Mouse (Mus musculus): Measurements from ENCODE around the gene Daam1. TPM values are rescaled to one million over a fixed set of nuclear protein-coding genes. Genes with fewer than 3 reads are reported as not detected.
A peak's percentile ranks its signal among the peaks of the same experiment; 100 is the strongest.

Gene Daam1
- polyA plus RNA-seq, 1 experiment, result 26.2 TPM

GRCm38 (mm10) chr12:71886406-71886805 lies 55.5 kb downstream of the Daam1 start:
- no peak overlapping the region for H3K4me3 ChIP-seq (ENCODE audit: insufficient read depth, low read length)
- H3K4me1 ChIP-seq (ENCODE audit: control insufficient read depth, insufficient read depth, low read length), result peaks cover 7% of the 10 kb centered on the region
- H3K27ac ChIP-seq (ENCODE audit: insufficient read depth, low read length), result no peak overlapping the region
- TF ChIP-seq POLR2A (IDR thresholded peaks at IDR 0.05; ENCODE audit: extremely low read depth, insufficient read depth, low read length) (no peak), CTCF (IDR thresholded peaks at IDR 0.05; ENCODE audit: extremely low read depth, insufficient read depth, low read length) (no peak)

GRCm38 (mm10) chr12:71886941-71887340 lies 56.1 kb downstream of the Daam1 start:
- Histone ChIP-seq H3K4me3 (ENCODE audit: insufficient read depth, low read length) (no peak overlapping the region), H3K4me1 (ENCODE audit: control insufficient read depth, insufficient read depth, low read length) (peaks cover 6% of the 10 kb centered on the region), H3K27ac (ENCODE audit: insufficient read depth, low read length) (no peak overlapping the region)
- no peak for TF ChIP-seq CTCF (IDR thresholded peaks at IDR 0.05; ENCODE audit: extremely low read depth, insufficient read depth, low read length)

- Histone ChIP-seq H3K27ac (ENCODE audit: insufficient read depth, low read length) (no peak overlapping the region), H3K4me1 (ENCODE audit: control insufficient read depth, insufficient read depth, low read length) (peaks cover 6% of the 10 kb centered on the region), H3K4me3 (ENCODE audit: insufficient read depth, low read length) (no peak overlapping the region)
- no peak for TF ChIP-seq POLR2A (IDR thresholded peaks at IDR 0.05; ENCODE audit: extremely low read depth, insufficient read depth, low read length)
- TF ChIP-seq CTCF (IDR thresholded peaks at IDR 0.05; ENCODE audit: extremely low read depth, insufficient read depth, low read length), result no peak
Measured at GRCm38 (mm10) chr12:71888370-71888769, 57.5 kb downstream of the Daam1 start.

- TF ChIP-seq POLR2A (IDR thresholded peaks at IDR 0.05; ENCODE audit: extremely low read depth, insufficient read depth, low read length), result no peak
- TF ChIP-seq CTCF (IDR thresholded peaks at IDR 0.05; ENCODE audit: extremely low read depth, insufficient read depth, low read length), result no peak
- no peak overlapping the region for H3K4me3 ChIP-seq (ENCODE audit: insufficient read depth, low read length)
Measured at GRCm38 (mm10) chr12:71889266-71889665, 58.4 kb downstream of the Daam1 start.

GRCm38 (mm10) chr12:71890282-71890681 lies 59.4 kb downstream of the Daam1 start:
- H3K4me3 ChIP-seq (ENCODE audit: insufficient read depth, low read length), result no peak overlapping the region
- no peak overlapping the region for H3K27ac ChIP-seq (ENCODE audit: insufficient read depth, low read length)
- TF ChIP-seq POLR2A (IDR thresholded peaks at IDR 0.05; ENCODE audit: extremely low read depth, insufficient read depth, low read length) (no peak), CTCF (IDR thresholded peaks at IDR 0.05; ENCODE audit: extremely low read depth, insufficient read depth, low read length) (no peak)
- peaks cover 6% of the 10 kb centered on the region; the same call in 1 of the 2 replicates for H3K4me1 ChIP-seq (ENCODE audit: control insufficient read depth, insufficient read depth, low read length)

More at GRCm38 (mm10) chr12:71889266-71889665, 58.4 kb downstream of the Daam1 start:
- Histone ChIP-seq H3K27ac (ENCODE audit: insufficient read depth, low read length) (no peak overlapping the region), H3K4me1 (ENCODE audit: control insufficient read depth, insufficient read depth, low read length) (peaks cover 6% of the 10 kb centered on the region)

GRCm38 (mm10) chr12:71891729-71892355 lies 61.0 kb downstream of the Daam1 start:
- Histone ChIP-seq H3K4me3 (ENCODE audit: insufficient read depth, low read length) (no peak overlapping the region), H3K4me1 (ENCODE audit: control insufficient read depth, insufficient read depth, low read length) (no peaks in the 10 kb centered on the region), H3K27ac (ENCODE audit: insufficient read depth, low read length) (no peak overlapping the region)
- TF ChIP-seq CTCF (IDR thresholded peaks at IDR 0.05; ENCODE audit: extremely low read depth, insufficient read depth, low read length) (no peak), POLR2A (IDR thresholded peaks at IDR 0.05; ENCODE audit: extremely low read depth, insufficient read depth, low read length) (no peak)

- no peak overlapping the region for H3K4me3 ChIP-seq (ENCODE audit: insufficient read depth, low read length)
- no peak overlapping the region for H3K27ac ChIP-seq (ENCODE audit: insufficient read depth, low read length)
- H3K4me1 ChIP-seq (ENCODE audit: control insufficient read depth, insufficient read depth, low read length), result 0 out of 2 replicates have a peak, but pooled peaks cover 3% of the 10 kb centered on the region
- TF ChIP-seq POLR2A (IDR thresholded peaks at IDR 0.05; ENCODE audit: extremely low read depth, insufficient read depth, low read length), result no peak
- TF ChIP-seq CTCF (IDR thresholded peaks at IDR 0.05; ENCODE audit: extremely low read depth, insufficient read depth, low read length), result no peak
Measured at GRCm38 (mm10) chr12:71892996-71893605, 62.2 kb downstream of the Daam1 start.

GRCm38 (mm10) chr12:71898231-71898630 lies 67.4 kb downstream of the Daam1 start:
- no peak for TF ChIP-seq POLR2A (IDR thresholded peaks at IDR 0.05; ENCODE audit: extremely low read depth, insufficient read depth, low read length)
- no peak for TF ChIP-seq CTCF (IDR thresholded peaks at IDR 0.05; ENCODE audit: extremely low read depth, insufficient read depth, low read length)
- Histone ChIP-seq H3K4me3 (ENCODE audit: insufficient read depth, low read length) (no peak overlapping the region), H3K4me1 (ENCODE audit: control insufficient read depth, insufficient read depth, low read length) (peaks cover 4% of the 10 kb centered on the region), H3K27ac (ENCODE audit: insufficient read depth, low read length) (peak overlapping the region; percentile 55; the same call in 1 of the 2 replicates)

GRCm38 (mm10) chr12:71898666-71899520 lies 68.0 kb downstream of the Daam1 start:
- Histone ChIP-seq H3K27ac (ENCODE audit: insufficient read depth, low read length) (0 out of 2 replicates have a peak overlapping the region, but pooled peaks have one; percentile 12), H3K4me1 (ENCODE audit: control insufficient read depth, insufficient read depth, low read length) (peaks cover 6% of the 10 kb centered on the region), H3K4me3 (ENCODE audit: insufficient read depth, low read length) (no peak overlapping the region)
- TF ChIP-seq CTCF (IDR thresholded peaks at IDR 0.05; ENCODE audit: extremely low read depth, insufficient read depth, low read length), result no peak
- TF ChIP-seq POLR2A (IDR thresholded peaks at IDR 0.05; ENCODE audit: extremely low read depth, insufficient read depth, low read length), result no peak

Measured in cortical plate, adult 2 months (tissue).